Mouse (Mus musculus) retina, adult 2 months (tissue): ENCODE data around the gene Lix1l.

Experiments
- DNase-seq: peaks from one replicate; pipeline ENCODE4 v3.0.0-alpha.2; 2012; ENCODE audit warnings: low read depth, low spot score

Gene Lix1l

GRCm38 (mm10) chr3:96565105-96565504 is 35.8 kb upstream of the Lix1l start:
- DNase-seq: no peak

DNA sequence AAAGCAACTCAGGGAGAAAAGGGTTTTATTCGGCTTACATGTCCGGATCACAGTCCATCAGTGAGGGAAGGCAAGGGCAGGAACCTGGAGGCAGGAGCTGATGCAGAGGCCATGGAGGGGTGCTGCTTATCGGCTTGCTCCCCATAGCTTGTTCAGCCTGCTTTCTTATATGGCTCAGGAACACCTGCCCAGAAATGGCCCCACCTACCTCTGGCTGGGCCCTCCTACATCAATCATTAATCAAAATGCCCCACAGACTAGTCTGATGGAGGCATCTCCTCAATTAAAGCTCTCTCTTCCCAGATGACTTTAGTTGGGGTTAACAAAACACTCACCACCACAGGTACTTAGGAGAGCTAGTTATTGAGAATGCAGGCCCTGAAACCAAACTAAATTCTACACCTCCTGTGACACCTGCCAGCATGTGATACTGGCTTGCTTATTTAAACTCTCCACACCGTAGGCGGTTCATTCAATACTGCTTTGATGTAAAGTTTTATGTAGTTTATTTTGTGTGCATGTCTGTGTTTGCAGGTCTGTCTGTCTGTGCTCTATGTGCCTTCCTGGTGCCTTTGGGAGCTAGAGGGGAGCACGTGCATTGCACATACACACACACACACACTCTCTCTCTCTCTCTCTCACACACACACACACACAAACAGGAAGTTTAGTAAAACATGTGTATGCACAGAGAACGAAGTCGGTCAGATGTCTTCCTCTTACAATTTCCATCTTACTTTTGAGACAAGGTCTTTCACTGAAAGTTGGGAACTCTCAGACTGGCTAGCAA is 34.1 kb upstream of the Lix1l start:
- no peak for DNase-seq

DNA sequence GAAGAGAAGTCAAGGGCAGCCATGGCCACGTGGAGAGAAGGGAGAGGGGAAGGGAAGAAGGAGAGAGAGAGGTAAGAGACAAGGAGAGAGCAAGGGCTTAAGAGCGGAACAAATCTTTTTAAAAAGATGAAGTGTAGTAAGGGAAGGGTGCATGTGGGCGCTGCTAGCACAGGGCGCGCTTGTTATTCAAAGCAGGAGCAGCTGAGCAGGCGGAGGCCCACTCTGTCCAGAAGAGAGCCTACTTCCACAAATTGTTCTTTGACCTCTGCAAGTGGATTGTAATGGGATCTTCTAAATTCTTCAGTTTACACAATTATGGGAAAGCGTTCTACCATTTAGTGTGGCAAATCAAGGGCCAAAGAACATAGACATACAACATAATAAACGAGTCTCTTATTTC is 32.3 kb upstream of the Lix1l start:
- no peak for DNase-seq

DNA sequence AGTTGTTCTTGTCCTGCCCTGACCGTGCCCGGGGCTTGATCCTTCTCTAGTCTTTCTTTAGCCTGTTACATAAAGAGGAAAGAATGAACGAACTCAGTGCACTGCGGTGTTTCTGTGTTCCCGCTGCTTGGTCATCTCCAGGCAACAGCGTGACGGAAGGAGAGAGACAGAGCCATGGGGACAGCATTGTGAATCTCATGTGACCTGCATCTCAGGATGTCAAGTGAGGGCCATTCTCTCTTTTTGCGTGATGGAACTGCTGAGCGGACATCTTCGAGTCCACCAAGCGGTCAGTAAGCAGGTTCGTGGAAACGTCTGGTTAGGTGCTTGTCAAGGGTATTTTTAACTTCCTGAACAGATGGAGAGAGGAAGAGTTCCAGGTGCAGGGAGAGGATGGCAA is 31.4 kb upstream of the Lix1l start:
- no peak for DNase-seq

DNA sequence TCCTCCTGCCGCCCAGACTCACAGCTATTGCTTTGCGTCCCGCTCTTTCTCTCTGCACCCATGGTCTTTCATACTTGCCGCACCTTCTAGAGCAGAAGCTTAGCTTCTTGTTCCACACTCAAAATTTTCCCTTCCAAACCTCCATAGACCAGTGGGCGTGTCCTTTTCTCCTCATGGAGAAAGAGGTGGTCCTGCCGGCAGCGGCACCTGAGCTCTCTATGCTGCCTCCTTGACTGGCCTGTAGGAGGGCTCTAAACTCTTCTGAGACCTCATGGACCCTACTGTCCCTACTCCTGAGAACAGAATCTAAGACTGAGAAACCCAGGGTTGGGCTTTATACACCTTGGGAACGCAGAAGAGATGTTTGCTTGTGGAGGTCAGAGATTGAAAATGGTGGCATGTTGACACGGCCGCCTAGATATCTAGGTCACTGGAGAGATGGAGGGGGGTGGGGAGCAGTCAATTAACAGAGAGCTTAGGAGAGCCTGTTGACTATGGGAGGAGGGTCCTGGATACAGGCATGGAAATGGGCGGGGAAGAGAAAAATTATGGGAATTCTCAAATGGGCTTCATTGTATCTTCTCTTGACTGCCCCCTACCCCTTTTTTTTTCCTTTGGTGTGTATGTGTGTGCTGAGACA is 30.9 kb upstream of the Lix1l start:
- DNase-seq: no peak

GRCm38 (mm10) chr3:96570643-96571042 is 30.3 kb upstream of the Lix1l start:
- no peak for DNase-seq

DNA sequence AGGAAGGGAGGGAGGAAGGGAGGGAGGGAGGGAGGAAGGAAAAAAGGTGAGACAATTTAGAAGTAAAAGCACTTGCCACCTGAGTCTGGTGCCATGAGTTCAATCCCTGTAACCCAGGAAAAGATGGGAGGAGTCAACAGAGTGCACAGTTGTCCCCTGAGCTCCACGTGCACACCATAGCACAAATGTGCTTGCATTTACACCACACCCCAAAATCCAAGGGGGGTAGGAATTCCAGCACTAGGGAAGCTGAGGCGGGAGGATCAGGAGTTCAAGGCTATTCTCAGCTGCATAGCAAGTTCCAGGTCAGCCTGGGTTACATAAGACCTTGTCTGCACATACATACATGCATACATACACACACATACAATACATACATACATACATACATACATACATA is 29.6 kb upstream of the Lix1l start:
- DNase-seq: no peak

DNA sequence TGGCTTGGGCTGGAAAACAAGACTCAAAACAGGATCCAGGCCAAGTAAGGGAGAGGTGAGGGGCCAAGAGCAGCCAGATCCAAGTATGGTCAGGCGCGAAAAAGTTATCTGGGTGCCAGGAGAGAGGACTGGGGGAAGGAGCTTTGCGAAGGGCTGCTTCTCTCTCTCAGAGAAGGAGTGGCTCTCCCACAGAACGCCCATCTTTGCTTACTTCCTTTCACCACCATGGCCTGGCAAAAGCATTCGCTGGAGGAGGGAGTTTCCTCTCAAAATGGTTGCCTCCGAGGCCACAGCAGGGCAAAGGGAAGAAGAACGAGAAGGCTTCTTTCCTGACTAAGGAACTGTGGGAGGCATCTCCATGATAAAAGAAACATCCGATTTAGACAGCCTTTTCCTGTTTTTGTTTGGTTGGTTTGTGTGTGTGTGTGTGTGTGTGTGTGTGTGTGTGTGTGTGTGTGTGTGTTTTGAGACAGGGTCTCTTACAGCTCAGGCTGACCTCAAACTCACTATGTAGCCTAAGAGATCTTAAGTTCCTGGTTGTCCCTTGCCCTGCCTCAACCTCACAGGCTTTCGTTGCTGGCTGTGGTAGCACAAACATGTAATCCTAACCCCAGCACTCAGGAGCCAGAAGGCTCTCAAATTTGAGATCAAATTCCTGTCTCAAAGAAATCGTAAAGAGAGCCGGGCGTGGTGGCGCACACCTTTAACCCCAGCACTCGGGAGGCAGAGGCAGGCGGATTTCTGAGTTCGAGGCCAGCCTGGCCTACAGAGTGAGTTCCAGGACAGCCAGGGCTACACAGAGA is 28.9 kb upstream of the Lix1l start:
- DNase-seq: no peak

- no peak for DNase-seq
These were observed 27.1 kb upstream of the Lix1l start for GRCm38 (mm10) chr3:96573611-96574511.

- no peak for DNase-seq
These were observed 25.5 kb upstream of the Lix1l start for GRCm38 (mm10) chr3:96575272-96575984.

GRCm38 (mm10) chr3:96576005-96576658 is 24.8 kb upstream of the Lix1l start:
- no peak for DNase-seq

- no peak for DNase-seq
These were observed 24.0 kb upstream of the Lix1l start, which contains the start of gene Gm16253 for GRCm38 (mm10) chr3:96576690-96577541. Gm16253 (plus strand) TSS chr3:96576984.

- no peak for DNase-seq
These were observed 23.4 kb upstream of the Lix1l start for GRCm38 (mm10) chr3:96577566-96577965.

DNA sequence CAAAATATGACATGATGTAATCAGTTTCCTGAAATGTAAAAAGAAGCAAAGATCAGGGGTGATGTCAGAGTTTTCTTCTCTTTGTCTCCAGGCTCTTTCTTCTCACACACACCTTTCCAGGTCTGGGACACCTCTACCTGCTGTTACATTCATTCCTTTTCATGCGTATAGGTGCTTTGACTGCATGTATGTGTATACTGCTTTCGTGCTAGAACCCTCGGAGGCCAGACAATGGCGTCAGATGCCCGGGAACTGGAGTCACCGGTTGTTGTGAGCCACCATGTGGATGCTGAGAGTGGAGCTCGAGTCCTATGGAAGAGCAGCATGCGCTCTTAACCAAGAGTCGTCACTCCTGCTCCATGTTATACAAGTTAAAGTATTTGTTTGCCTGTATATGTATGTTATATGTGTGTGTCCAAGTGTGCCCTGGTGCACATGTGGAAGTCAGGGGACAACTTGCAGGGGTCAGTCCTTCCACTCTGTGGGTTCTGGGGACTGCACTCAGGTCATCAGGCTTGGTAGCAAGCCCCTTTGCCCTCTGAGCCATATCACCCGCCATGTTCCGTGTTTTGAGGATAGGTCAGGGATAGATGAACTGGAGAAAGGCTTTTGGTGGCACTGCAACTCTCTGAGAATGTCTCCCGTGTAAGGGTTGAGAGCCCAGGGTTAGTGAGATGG is 22.2 kb upstream of the Lix1l start:
- DNase-seq: no peak

- no peak for DNase-seq
These were observed 21.7 kb upstream of the Lix1l start for GRCm38 (mm10) chr3:96579239-96579750.

DNA sequence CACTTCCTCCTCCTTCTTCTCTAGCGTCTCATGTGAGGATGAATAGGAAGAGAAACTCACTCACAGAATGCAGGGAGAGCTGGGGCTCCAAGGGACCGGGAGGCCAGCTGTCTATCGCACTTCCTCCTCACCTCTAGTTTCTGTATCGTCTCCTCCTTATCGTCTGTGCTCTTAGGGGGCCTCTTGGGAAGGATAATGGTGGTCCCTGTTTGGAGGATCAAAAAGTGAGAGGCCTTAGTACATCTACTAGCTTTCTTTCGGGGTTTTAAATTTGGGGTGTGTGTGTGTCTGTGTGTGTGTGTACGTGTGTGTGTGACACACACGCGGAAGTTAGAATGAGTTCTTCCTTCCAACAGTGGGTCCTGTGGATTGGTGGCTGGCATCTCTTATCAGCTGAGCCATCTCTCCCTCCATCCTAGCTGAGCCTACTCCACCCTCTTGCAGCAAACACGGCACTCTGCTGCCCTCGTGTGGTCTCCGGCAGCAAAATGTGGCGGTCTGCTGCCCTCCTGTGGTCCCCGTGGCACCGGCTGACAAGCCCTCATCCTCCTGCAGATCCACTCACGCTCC is 21.0 kb upstream of the Lix1l start:
- peak; percentile 86 for DNase-seq

DNA sequence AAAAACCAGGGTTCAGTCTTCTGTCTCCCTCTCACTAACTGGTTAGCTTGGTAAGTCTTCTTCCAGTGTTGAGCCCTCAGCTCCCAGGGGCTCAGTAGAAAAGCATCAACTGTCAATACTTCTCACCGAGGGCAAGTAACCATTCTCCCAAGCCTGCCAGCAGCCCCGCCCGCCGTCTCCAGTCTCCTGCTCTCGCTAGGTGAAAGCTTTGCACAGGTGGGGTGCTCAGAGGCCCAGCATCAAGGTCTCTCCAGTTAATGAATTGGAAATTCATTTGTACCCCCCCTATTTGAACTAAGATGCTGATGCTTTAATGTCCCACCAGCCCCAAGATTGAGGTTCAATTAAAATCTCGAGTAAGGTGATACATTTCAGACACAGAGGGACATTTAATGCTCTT is 19.8 kb upstream of the Lix1l start:
- no peak for DNase-seq
